Mouse (Mus musculus): ENCODE data around the gene Plscr4. TPM values are rescaled to one million over a fixed set of nuclear protein-coding genes. Genes with fewer than 3 reads are reported as not detected.

Plscr4 gene
- polyA plus RNA-seq, 1 experiment, result 1.3 TPM

- TF ChIP-seq CTCF (IDR thresholded peaks at IDR 0.05; ENCODE audit: borderline replicate concordance, extremely low read depth, insufficient read depth, insufficient read length) (no peak), POLR2A (IDR thresholded peaks at IDR 0.05; ENCODE audit: borderline replicate concordance, extremely low read depth, insufficient read depth, insufficient read length, poor library complexity, severe bottlenecking) (no peak)
Measured at GRCm38 (mm10) chr9:92517036-92517435, 59.9 kb downstream of the Plscr4 start.

GRCm38 (mm10) chr9:92520751-92521150, 63.6 kb downstream of the Plscr4 start:
- TF ChIP-seq CTCF (IDR thresholded peaks at IDR 0.05; ENCODE audit: borderline replicate concordance, extremely low read depth, insufficient read depth, insufficient read length) (no peak), POLR2A (IDR thresholded peaks at IDR 0.05; ENCODE audit: borderline replicate concordance, extremely low read depth, insufficient read depth, insufficient read length, poor library complexity, severe bottlenecking) (no peak)
- no peak for DNase-seq (ENCODE audit: low read depth)

More at GRCm38 (mm10) chr9:92517036-92517435, 59.9 kb downstream of the Plscr4 start:
- DNase-seq (ENCODE audit: low read depth), result no peak

- TF ChIP-seq POLR2A (IDR thresholded peaks at IDR 0.05; ENCODE audit: borderline replicate concordance, extremely low read depth, insufficient read depth, insufficient read length, poor library complexity, severe bottlenecking), result no peak
- no peak for TF ChIP-seq CTCF (IDR thresholded peaks at IDR 0.05; ENCODE audit: borderline replicate concordance, extremely low read depth, insufficient read depth, insufficient read length)
- DNase-seq (ENCODE audit: low read depth), result no peak
Measured at GRCm38 (mm10) chr9:92524506-92524905, 67.3 kb downstream of the Plscr4 start.

GRCm38 (mm10) chr9:92530055-92530454, 72.9 kb downstream of the Plscr4 start:
- DNase-seq (ENCODE audit: low read depth), result no peak
- TF ChIP-seq CTCF (IDR thresholded peaks at IDR 0.05; ENCODE audit: borderline replicate concordance, extremely low read depth, insufficient read depth, insufficient read length) (no peak), POLR2A (IDR thresholded peaks at IDR 0.05; ENCODE audit: borderline replicate concordance, extremely low read depth, insufficient read depth, insufficient read length, poor library complexity, severe bottlenecking) (no peak)

- DNase-seq (ENCODE audit: low read depth), result peak; percentile 58
Measured at GRCm38 (mm10) chr9:92537735-92538134, 80.6 kb downstream of the Plscr4 start.

GRCm38 (mm10) chr9:92538216-92538615, 81.0 kb downstream of the Plscr4 start:
- TF ChIP-seq POLR2A (IDR thresholded peaks at IDR 0.05; ENCODE audit: borderline replicate concordance, extremely low read depth, insufficient read depth, insufficient read length, poor library complexity, severe bottlenecking) (no peak), CTCF (IDR thresholded peaks at IDR 0.05; ENCODE audit: borderline replicate concordance, extremely low read depth, insufficient read depth, insufficient read length) (no peak)
- DNase-seq (ENCODE audit: low read depth), result peak; percentile 79

More at GRCm38 (mm10) chr9:92537735-92538134, 80.6 kb downstream of the Plscr4 start:
- TF ChIP-seq CTCF (IDR thresholded peaks at IDR 0.05; ENCODE audit: borderline replicate concordance, extremely low read depth, insufficient read depth, insufficient read length), result no peak
- no peak for TF ChIP-seq POLR2A (IDR thresholded peaks at IDR 0.05; ENCODE audit: borderline replicate concordance, extremely low read depth, insufficient read depth, insufficient read length, poor library complexity, severe bottlenecking)

Other genes with a start within 250 kb of the Plscr4 start
- 5.2 and 5.3 TPM in 2 replicates for gene Plscr1, start 207.6 kb upstream of the Plscr4 start, polyA plus RNA-seq (2012; rRNA removed)
- gene Plscr2, start 181.8 kb upstream of the Plscr4 start, polyA plus RNA-seq (2012; rRNA removed), result 0.29 and 0.46 TPM in 2 replicates
- gene 1700057G04Rik, start 148.0 kb upstream of the Plscr4 start, polyA plus RNA-seq (2012; rRNA removed), result not detected in 2 replicates
- gene Plod2, start 84.8 kb downstream of the Plscr4 start, polyA plus RNA-seq (2012; rRNA removed), result 18.3 and 19.4 TPM in 2 replicates